Mouse (Mus musculus): ENCODE results near the gene Slc7a11.

GRCm38 (mm10) chr3:50369791-50370190 is 73.6 kb downstream of the Slc7a11 start:
- TF ChIP-seq GATA1 (IDR thresholded peaks at IDR 0.05; ENCODE audit: borderline replicate concordance, low read length) (no peak), CTCF (IDR thresholded peaks at IDR 0.05; ENCODE audit: low read depth, low read length) (no peak), POLR2AphosphoS5 (IDR thresholded peaks at IDR 0.05; ENCODE audit: insufficient replicate concordance, low read depth, low read length) (no peak), TAL1 (conservative IDR thresholded peaks at IDR 0.05; ENCODE audit: low read depth, low read length) (no peak), GATA2 (IDR thresholded peaks at IDR 0.05; ENCODE audit: borderline replicate concordance, low read depth, low read length) (no peak)
